Mouse (Mus musculus) midbrain, embryonic 16.5 days (tissue): ENCODE data around the gene Traf2. TPM values are rescaled to one million over a fixed set of nuclear protein-coding genes. Genes with fewer than 3 reads are reported as not detected.

Experiments
- ATAC-seq: fragments of 200-750 bp; cut with Nextera tagmentation; 2 replicates; pipeline ENCODE4 v1.8.0; 2017; ENCODE audit warnings: moderate TSS enrichment
- H3K27ac ChIP-seq: fragments of 300-500 bp; sonication (generic); 2 replicates; pipeline ENCODE4 v1.5.1; 2014; ENCODE audit warnings: mild to moderate bottlenecking, low read length, mixed read lengths
- H3K27me3 ChIP-seq: fragments of 300-500 bp; sonication (generic); 2 replicates; pipeline ENCODE4 v1.6.1; 2014; ENCODE audit warnings: low read depth, low read length, mixed read lengths; ENCODE audit not compliant: control insufficient read depth, insufficient read depth
- H3K36me3 ChIP-seq: fragments of 300-500 bp; sonication (generic); 2 replicates; pipeline ENCODE4 v1.6.1; 2014; ENCODE audit warnings: mild to moderate bottlenecking, low read length, moderate library complexity, mixed read lengths; ENCODE audit not compliant: control insufficient read depth, insufficient read depth
- H3K4me1 ChIP-seq: fragments of 300-500 bp; sonication (generic); 2 replicates; pipeline ENCODE4 v1.6.1; 2014; ENCODE audit warnings: mild to moderate bottlenecking, low read length, mixed read lengths; ENCODE audit not compliant: control insufficient read depth, insufficient read depth
- H3K4me2 ChIP-seq: fragments of 300-500 bp; sonication (generic); 2 replicates; pipeline ENCODE4 v1.6.1; 2014; ENCODE audit warnings: mild to moderate bottlenecking, low read length, mixed read lengths
- H3K4me3 ChIP-seq: fragments of 300-500 bp; sonication (generic); 2 replicates; pipeline ENCODE4 v1.5.1; 2014; ENCODE audit warnings: low read depth, mild to moderate bottlenecking, low read length, moderate library complexity, mixed read lengths
- H3K9ac ChIP-seq: fragments of 300-500 bp; sonication (generic); 2 replicates; pipeline ENCODE4 v1.6.1; 2014; ENCODE audit warnings: low read depth, low read length, mixed read lengths
- H3K9me3 ChIP-seq: fragments of 300-500 bp; sonication (generic); replicated peaks from 2 replicates; pipeline ENCODE4 v1.6.1; 2014; ENCODE audit warnings: mild to moderate bottlenecking, low read length, mixed read lengths; ENCODE audit not compliant: control insufficient read depth, poor library complexity, severe bottlenecking
- WGBS: fragments of 180-500 bp; shearing (Covaris S2); extraction: QIAGEN DNeasy Blood & Tissue Kit; methylation state at CpG from one replicate; pipeline ENCODE4 v1.1.7; 2014; 5-methylcytosine and 5-hydroxymethylcytosine counted together
- polyA plus RNA-seq: library from polyadenylated mRNA; unstranded; fragments of >200 nt; fragmentation: Nextera tagmentation; extraction: Ambion mirVana; gene quantifications from 2 replicates; pipeline ENCODE4 v1.2.1, GENCODE M21; 2015

Gene Traf2
- polyA plus RNA-seq, 1 experiment from 2014 or later = 15.9 TPM

DNA sequence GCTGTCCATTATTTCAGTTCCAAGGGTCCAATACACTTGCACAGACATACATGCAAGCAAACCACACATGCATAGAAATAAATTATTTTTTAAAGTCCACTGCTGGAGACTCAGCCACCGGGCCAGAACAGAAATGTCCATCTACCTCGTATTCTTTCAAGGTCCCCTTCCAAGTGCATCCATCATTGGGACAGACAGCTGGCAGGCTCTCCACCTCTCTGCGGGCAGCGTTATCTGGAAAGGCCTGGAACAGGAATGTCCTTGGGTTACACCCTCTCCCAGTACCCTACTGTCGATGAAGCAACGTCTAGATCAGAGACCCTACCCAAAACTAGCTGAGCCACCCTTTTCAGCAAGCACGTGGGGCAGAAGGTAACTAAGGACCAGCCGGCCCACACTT, 10.2 kb downstream of the Traf2 start:
- no peak overlapping the region for H3K4me3 ChIP-seq
- WGBS = 95% methylated on average over 8 of the region's 8 CpGs
- no peaks in the 10 kb centered on the region for H3K36me3 ChIP-seq
- no peak for ATAC-seq
- H3K9me3 ChIP-seq = no peaks in the 10 kb centered on the region
- no peaks in the 10 kb centered on the region for H3K27me3 ChIP-seq
- no peak overlapping the region for H3K9ac ChIP-seq
- H3K4me2 ChIP-seq = no peak overlapping the region
- no peak overlapping the region for H3K27ac ChIP-seq
- no peaks in the 10 kb centered on the region for H3K4me1 ChIP-seq

DNA sequence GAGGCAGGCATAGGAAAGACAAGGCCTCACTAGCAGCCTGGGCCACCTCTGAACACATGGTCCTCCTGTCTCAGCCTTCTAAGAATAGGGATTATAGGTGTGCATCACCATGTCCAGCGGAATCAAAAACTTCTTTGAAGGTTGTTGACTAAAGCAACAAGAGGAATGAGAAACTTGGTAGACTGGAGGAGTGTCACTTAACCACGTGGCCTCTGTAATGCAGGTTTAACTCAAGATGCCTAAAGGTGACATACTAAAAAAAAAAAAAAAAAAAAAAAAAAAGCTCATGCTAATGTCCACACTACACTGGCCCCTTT, 11.9 kb downstream of the Traf2 start:
- Histone ChIP-seq H3K9me3 (no peaks in the 10 kb centered on the region), H3K9ac (no peak overlapping the region), H3K4me3 (no peak overlapping the region), H3K27me3 (no peaks in the 10 kb centered on the region), H3K36me3 (no peaks in the 10 kb centered on the region), H3K27ac (no peak overlapping the region), H3K4me1 (no peaks in the 10 kb centered on the region), H3K4me2 (no peak overlapping the region)
- WGBS = 100% methylated on average over 2 of the region's 2 CpGs
- ATAC-seq = no peak

DNA sequence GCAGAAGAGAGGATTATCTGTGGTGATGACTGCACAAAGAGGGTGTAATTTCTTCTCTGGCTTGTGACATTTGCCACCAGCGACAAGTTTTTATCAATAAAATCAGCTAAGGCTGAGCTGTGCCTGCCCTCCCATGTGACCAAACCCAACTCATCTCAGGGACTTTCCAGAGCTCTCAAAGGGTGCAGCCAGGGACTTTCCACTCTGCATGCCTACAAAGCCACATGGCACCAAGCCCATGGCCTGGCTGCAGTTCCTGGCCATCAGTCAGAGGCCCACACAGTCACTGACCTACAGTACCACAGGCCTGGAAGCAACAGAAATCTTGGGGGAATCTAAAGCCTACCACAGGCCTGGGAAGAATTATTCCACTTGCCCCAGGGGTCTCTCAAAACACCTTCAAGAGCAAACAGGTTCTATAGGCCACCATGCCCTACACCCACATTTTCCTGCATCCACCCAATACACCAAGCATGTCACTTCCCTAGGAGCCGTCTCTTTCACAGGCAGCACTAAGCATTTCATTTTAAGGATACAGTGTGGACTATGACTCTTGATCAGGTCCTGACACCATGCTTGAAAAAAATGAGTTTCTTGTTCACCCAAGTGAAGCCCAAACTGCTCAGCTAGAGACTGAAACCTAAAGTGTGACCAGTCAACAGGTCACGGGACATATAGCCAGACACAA, 12.4 kb downstream of the Traf2 start:
- no peaks in the 10 kb centered on the region for H3K9me3 ChIP-seq
- H3K4me1 ChIP-seq = no peaks in the 10 kb centered on the region
- no peak overlapping the region for H3K9ac ChIP-seq
- no peaks in the 10 kb centered on the region for H3K27me3 ChIP-seq
- ATAC-seq = no peak
- H3K27ac ChIP-seq = no peak overlapping the region
- H3K4me3 ChIP-seq = no peak overlapping the region
- H3K36me3 ChIP-seq = 0 out of 2 replicates have a peak, but pooled peaks cover under 1% of the 10 kb centered on the region
- 91% methylated on average over 3 of the region's 3 CpGs for WGBS
- no peak overlapping the region for H3K4me2 ChIP-seq

DNA sequence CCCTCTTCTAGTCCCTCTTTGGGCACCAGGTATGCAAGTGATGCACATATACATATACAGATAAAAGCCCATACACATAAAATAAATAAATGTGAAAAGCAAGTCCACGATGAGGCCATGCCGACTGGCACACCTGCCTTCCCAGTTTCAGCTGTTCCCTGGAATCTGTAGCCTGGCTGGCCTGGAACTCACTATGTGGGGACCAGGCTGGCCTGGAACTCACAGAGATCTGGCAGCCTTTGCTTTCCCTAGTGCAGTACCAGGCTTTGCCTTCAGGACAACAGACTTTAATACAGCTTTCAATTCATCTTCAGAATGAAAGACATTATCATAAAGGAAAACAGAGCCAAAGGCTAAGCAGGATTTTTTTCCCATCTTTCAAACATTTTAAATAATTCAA, 13.0 kb downstream of the Traf2 start:
- Histone ChIP-seq H3K9ac (no peak overlapping the region), H3K4me1 (no peaks in the 10 kb centered on the region), H3K9me3 (no peaks in the 10 kb centered on the region), H3K4me2 (no peak overlapping the region), H3K4me3 (no peak overlapping the region), H3K27ac (no peak overlapping the region), H3K27me3 (no peaks in the 10 kb centered on the region), H3K36me3 (0 out of 2 replicates have a peak, but pooled peaks cover 5% of the 10 kb centered on the region)
- WGBS = 100% methylated on average over 2 of the region's 2 CpGs
- ATAC-seq = no peak

DNA sequence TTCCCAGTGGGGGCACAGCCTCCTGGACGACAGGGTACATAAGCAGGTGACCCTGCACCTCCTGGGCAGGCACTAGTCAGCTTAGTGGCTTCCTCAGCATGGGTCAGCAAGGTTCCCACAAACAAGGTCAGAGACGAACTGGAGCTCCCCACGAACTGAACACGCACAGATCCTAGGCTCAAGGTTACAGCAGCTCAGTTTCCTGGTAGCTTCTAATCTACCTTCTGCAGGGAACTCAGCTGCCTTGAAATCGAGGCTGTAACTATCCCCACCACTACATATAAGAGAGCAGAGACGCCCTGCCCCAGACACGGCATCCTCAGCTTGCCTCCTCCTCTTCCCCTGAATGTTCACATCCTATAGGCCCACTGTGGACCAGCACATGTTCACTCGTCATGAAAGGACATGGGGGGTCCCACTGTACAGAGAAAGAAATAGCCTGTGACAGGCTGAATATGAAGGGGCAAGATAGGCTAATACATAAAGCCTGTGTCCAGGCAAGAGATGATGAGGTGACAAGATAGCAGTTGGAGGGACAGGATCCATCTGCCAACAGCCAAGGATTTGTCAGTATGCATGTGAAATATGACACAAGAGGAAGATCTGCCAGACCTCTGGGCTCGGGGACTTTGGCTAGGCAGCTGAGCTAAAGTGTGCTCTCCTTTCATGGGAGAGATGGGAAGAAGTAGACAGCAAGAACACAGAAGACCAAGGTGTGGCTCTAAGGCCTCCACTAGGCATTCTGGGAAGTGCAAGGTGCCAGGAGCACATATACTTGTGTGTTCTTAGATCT, 20.0 kb downstream of the Traf2 start:
- peaks cover 30% of the 10 kb centered on the region for H3K36me3 ChIP-seq

DNA sequence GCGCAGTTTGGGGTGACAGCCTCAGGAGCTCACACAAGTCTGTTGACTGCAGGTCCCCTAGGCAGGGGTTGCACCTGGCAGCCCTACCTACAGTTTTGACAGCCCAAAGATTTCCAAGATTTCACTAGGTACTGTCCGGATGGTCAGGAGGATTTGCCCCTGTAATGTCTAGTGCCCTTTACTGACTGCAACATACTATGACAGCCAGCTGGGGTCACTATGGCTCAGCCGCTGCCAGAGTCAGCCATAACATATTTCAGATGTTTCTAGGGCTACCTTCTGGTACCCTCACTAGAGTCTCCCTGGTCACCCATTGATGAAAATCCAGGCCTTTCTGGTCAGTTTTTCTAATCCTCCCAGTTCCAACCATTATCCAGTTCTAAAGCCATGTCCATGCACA, 36.8 kb downstream of the Traf2 start:
- Histone ChIP-seq H3K9me3 (no peaks in the 10 kb centered on the region), H3K4me1 (no peaks in the 10 kb centered on the region), H3K27ac (no peak overlapping the region), H3K27me3 (no peaks in the 10 kb centered on the region), H3K4me3 (no peak overlapping the region), H3K9ac (no peak overlapping the region), H3K36me3 (peaks cover 8% of the 10 kb centered on the region), H3K4me2 (no peak overlapping the region)
- WGBS = 74% methylated on average over 3 of the region's 3 CpGs
- ATAC-seq = no peak

More for the DNA sequence above, 20.0 kb downstream of the Traf2 start:
- Histone ChIP-seq H3K9ac (no peak overlapping the region), H3K4me1 (no peaks in the 10 kb centered on the region), H3K27ac (no peak overlapping the region), H3K9me3 (no peaks in the 10 kb centered on the region), H3K4me2 (no peak overlapping the region), H3K4me3 (no peak overlapping the region), H3K27me3 (no peaks in the 10 kb centered on the region)
- WGBS = 92% methylated on average over 9 of the region's 9 CpGs
- no peak for ATAC-seq

DNA sequence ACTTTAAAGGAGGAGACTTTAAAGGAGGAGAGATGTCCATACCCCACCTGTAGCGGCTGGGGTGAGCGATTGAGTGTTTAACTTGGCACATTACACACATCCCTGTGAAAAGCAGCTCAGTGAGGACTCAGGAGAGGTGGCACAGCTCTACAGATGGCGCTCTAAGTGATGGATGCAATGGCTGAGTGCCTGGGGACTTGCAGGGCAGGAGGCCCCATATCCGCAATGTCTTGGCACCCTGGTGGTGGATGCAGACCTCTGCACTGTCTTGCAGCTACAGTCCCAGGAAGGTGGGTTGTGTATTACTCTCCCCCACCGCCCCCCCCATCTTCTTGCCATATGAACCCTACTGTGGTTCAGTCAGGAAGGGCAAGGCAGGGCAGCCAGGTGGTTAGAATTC, 39.8 kb downstream of the Traf2 start:
- ATAC-seq = no peak
- WGBS = 31% methylated on average over 5 of the region's 5 CpGs
- peaks cover 4% of the 10 kb centered on the region for H3K4me1 ChIP-seq

DNA sequence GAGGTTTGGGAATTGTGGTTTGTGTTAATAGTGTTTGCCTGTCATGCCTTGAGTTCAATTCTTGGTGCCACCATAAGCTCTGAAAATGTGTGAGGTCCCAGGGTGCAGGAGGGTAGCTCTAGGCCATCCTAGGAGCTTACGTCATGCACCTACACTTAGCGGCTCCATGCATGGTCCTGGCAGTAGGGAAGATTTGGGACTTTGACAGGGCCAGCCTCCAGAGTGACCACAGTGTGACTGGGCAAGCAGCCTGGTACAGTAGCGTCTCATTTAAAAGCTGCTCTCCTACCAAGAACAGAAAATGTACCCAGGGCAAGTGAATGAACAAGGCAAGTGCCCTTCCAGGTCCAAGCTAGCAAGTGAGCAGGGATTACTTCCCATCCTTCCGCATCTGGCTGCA, 40.9 kb downstream of the Traf2 start:
- H3K4me1 ChIP-seq = peaks cover 10% of the 10 kb centered on the region
- H3K4me2 ChIP-seq = no peak overlapping the region
- ATAC-seq = no peak
- 96% methylated on average over 4 of the region's 4 CpGs for WGBS
- H3K9ac ChIP-seq = no peak overlapping the region
- peaks cover 23% of the 10 kb centered on the region for H3K36me3 ChIP-seq
- H3K27me3 ChIP-seq = no peaks in the 10 kb centered on the region
- no peaks in the 10 kb centered on the region for H3K9me3 ChIP-seq
- H3K27ac ChIP-seq = no peak overlapping the region
- no peak overlapping the region for H3K4me3 ChIP-seq

More for the DNA sequence above, 39.8 kb downstream of the Traf2 start:
- H3K36me3 ChIP-seq = peaks cover 23% of the 10 kb centered on the region
- H3K4me3 ChIP-seq = no peak overlapping the region
- H3K9ac ChIP-seq = no peak overlapping the region
- H3K9me3 ChIP-seq = no peaks in the 10 kb centered on the region
- H3K27me3 ChIP-seq = no peaks in the 10 kb centered on the region
- no peak overlapping the region for H3K4me2 ChIP-seq
- no peak overlapping the region for H3K27ac ChIP-seq

DNA sequence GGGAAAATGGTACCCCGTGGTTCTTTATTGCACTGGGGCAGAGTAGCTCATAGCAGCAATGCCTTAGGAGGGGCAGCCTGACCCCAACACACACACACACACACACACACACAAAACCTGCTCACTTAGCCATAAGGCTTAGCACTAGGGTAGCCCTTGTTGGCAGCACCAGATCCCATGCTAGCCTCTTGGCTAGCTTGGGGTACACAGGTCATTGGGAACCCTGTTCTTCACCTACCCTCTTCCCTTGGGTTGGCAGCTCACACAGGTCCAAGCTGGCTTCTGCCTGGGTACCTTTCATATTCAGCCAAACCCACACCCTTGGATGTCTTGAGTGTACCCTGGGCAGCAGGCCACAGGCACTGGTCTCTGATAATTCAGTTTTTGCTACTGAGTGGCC, 41.7 kb downstream of the Traf2 start:
- no peak for ATAC-seq
- no peaks in the 10 kb centered on the region for H3K9me3 ChIP-seq

More for the DNA sequence above, 41.7 kb downstream of the Traf2 start:
- H3K27ac ChIP-seq = no peak overlapping the region
- H3K4me1 ChIP-seq = peaks cover 10% of the 10 kb centered on the region
- no peak overlapping the region for H3K4me2 ChIP-seq
- H3K4me3 ChIP-seq = no peak overlapping the region
- H3K27me3 ChIP-seq = no peaks in the 10 kb centered on the region
- H3K36me3 ChIP-seq = peaks cover 23% of the 10 kb centered on the region
- WGBS = 100% methylated on average over 1 of the region's 1 CpGs
- H3K9ac ChIP-seq = no peak overlapping the region
